Mouse (Mus musculus): ENCODE measurements around the gene Sergef.
A peak's percentile ranks its signal among the peaks of the same experiment; 100 is the strongest.

- TF ChIP-seq CTCF (IDR thresholded peaks at IDR 0.05; ENCODE audit: borderline replicate concordance, control insufficient read depth, extremely low read depth, insufficient read depth, low read length, poor library complexity), result peak; percentile 72; the same call in 1 of the 2 replicates
- no peak for TF ChIP-seq POLR2A (IDR thresholded peaks at IDR 0.05; ENCODE audit: control insufficient read depth, extremely low read depth, insufficient read depth, low read length, poor library complexity)
Observed at GRCm38 (mm10) chr7:46535429-46535799, 104.2 kb downstream of the Sergef start.

Measured in thymus, adult 2 months (tissue).